Mouse (Mus musculus): ENCODE measurements around the gene Dcpp1. TPM values are rescaled to one million over a fixed set of nuclear protein-coding genes. Genes with fewer than 3 reads are reported as not detected.
"Not testable (repeated sequence)": the region's sequence is repeated elsewhere in the genome, so short reads cannot be mapped to it uniquely, and the experiment has no call there.

The Dcpp1 gene
- polyA plus RNA-seq, 2 experiments = not detected

- H3K9me3 ChIP-seq (ENCODE audit: control insufficient read depth, low read length) = no peaks in the 10 kb centered on the region
- H3K4me3 ChIP-seq (ENCODE audit: insufficient read depth in 1 of 2, low read depth in 2 of 2, low read length in 2 of 2) = no peak overlapping the region
- H3K4me2 ChIP-seq (ENCODE audit: low read depth) = no peak overlapping the region
- no peaks in the 10 kb centered on the region for H3K36me3 ChIP-seq (replicated peaks; ENCODE audit: control insufficient read depth, insufficient read depth, low read depth)
- no peaks in the 10 kb centered on the region for H3K27me3 ChIP-seq (ENCODE audit: control insufficient read depth, insufficient read depth, low read length)
- no peak for DNase-seq (ENCODE audit: low read depth in 3 of 3, low spot score in 3 of 3)
- WGBS (ENCODE audit: insufficient replicate concordance) = 34% methylated on average over 8 of the region's 8 CpGs
- no peak overlapping the region for H3K27ac ChIP-seq
- TF ChIP-seq CTCF (IDR thresholded peaks at IDR 0.05; ENCODE audit: low read depth) (peak; percentile 80), EP300 (IDR thresholded peaks at IDR 0.05; ENCODE audit: low read depth) (no peak)
- ATAC-seq (ENCODE audit: insufficient read depth) = no peak
- no peak overlapping the region for H3K9ac ChIP-seq (replicated peaks)
- H3K4me1 ChIP-seq (replicated peaks; ENCODE audit: control insufficient read depth in 2 of 2, insufficient read depth in 2 of 2, low read length in 1 of 2) = no peaks in the 10 kb centered on the region
Observed at GRCm38 (mm10) chr17:23873884-23874856, 6.5 kb upstream of the Dcpp1 start.

GRCm38 (mm10) chr17:23876741-23877140 lies 3.9 kb upstream of the Dcpp1 start:
- Histone ChIP-seq H3K27ac (no peak overlapping the region), H3K4me1 (replicated peaks; ENCODE audit: control insufficient read depth in 2 of 2, insufficient read depth in 2 of 2, low read length in 1 of 2) (no peaks in the 10 kb centered on the region), H3K27me3 (ENCODE audit: control insufficient read depth, insufficient read depth, low read length) (no peaks in the 10 kb centered on the region), H3K9me3 (ENCODE audit: control insufficient read depth, low read length) (no peaks in the 10 kb centered on the region), H3K36me3 (replicated peaks; ENCODE audit: control insufficient read depth, insufficient read depth, low read depth) (no peaks in the 10 kb centered on the region), H3K4me3 (ENCODE audit: insufficient read depth in 1 of 2, low read depth in 2 of 2, low read length in 2 of 2) (no peak overlapping the region), H3K4me2 (ENCODE audit: low read depth) (no peak overlapping the region), H3K9ac (replicated peaks) (no peak overlapping the region)
- TF ChIP-seq CTCF (IDR thresholded peaks at IDR 0.05; ENCODE audit: low read depth) (no peak), EP300 (IDR thresholded peaks at IDR 0.05; ENCODE audit: low read depth) (no peak)
- no peak for DNase-seq (ENCODE audit: low read depth in 3 of 3, low spot score in 3 of 3)
- ATAC-seq (ENCODE audit: insufficient read depth) = no peak
- 40% methylated on average over 3 of the region's 3 CpGs for WGBS (ENCODE audit: insufficient replicate concordance)

- no peaks in the 10 kb centered on the region for H3K27me3 ChIP-seq (ENCODE audit: control insufficient read depth, insufficient read depth, low read length)
- H3K4me3 ChIP-seq (ENCODE audit: insufficient read depth in 1 of 2, low read depth in 2 of 2, low read length in 2 of 2) = no peak overlapping the region
- WGBS (ENCODE audit: insufficient replicate concordance) = 81% methylated on average over 2 of the region's 2 CpGs
- no peaks in the 10 kb centered on the region for H3K9me3 ChIP-seq (ENCODE audit: control insufficient read depth, low read length)
- ATAC-seq (ENCODE audit: insufficient read depth) (no peak), DNase-seq (ENCODE audit: low read depth in 3 of 3, low spot score in 3 of 3) (no peak)
- TF ChIP-seq EP300 (IDR thresholded peaks at IDR 0.05; ENCODE audit: low read depth) (no peak), CTCF (IDR thresholded peaks at IDR 0.05; ENCODE audit: low read depth) (no peak)
- H3K27ac ChIP-seq = no peak overlapping the region
- H3K9ac ChIP-seq (replicated peaks) = no peak overlapping the region
- H3K4me2 ChIP-seq (ENCODE audit: low read depth) = no peak overlapping the region
- no peaks in the 10 kb centered on the region for H3K36me3 ChIP-seq (replicated peaks; ENCODE audit: control insufficient read depth, insufficient read depth, low read depth)
- H3K4me1 ChIP-seq (replicated peaks; ENCODE audit: control insufficient read depth in 2 of 2, insufficient read depth in 2 of 2, low read length in 1 of 2) = no peaks in the 10 kb centered on the region
Observed at GRCm38 (mm10) chr17:23877166-23877565, 3.5 kb upstream of the Dcpp1 start.

- not testable (repeated sequence) for H3K4me3 ChIP-seq (ENCODE audit: insufficient read depth in 1 of 2, low read depth in 2 of 2, low read length in 2 of 2); H3K27me3 ChIP-seq (ENCODE audit: control insufficient read depth, insufficient read depth, low read length); H3K9ac ChIP-seq (replicated peaks); ATAC-seq (ENCODE audit: insufficient read depth); H3K4me1 ChIP-seq (replicated peaks; ENCODE audit: control insufficient read depth in 2 of 2, insufficient read depth in 2 of 2, low read length in 1 of 2); H3K27ac ChIP-seq; H3K9me3 ChIP-seq (ENCODE audit: control insufficient read depth, low read length); DNase-seq (ENCODE audit: low read depth in 3 of 3, low spot score in 3 of 3); H3K36me3 ChIP-seq (replicated peaks; ENCODE audit: control insufficient read depth, insufficient read depth, low read depth); H3K4me2 ChIP-seq (ENCODE audit: low read depth)
- WGBS (ENCODE audit: insufficient replicate concordance) = 46% methylated on average over 4 of the region's 4 CpGs
Observed at GRCm38 (mm10) chr17:23917158-23917557, 36.5 kb downstream of the Dcpp1 start, which contains the start of gene Dcpp3. Gene Dcpp3 (plus strand): TSS chr17:23917458.

GRCm38 (mm10) chr17:23924531-23925007 lies 43.9 kb downstream of the Dcpp1 start:
- TF ChIP-seq CTCF (IDR thresholded peaks at IDR 0.05; ENCODE audit: low read depth) (peak; percentile 20; the same call in 1 of the 2 replicates), EP300 (IDR thresholded peaks at IDR 0.05; ENCODE audit: low read depth) (no peak)
- Histone ChIP-seq H3K27ac (no peak overlapping the region), H3K9ac (replicated peaks) (no peak overlapping the region; the same call in 1 of the 2 replicates), H3K4me1 (replicated peaks; ENCODE audit: control insufficient read depth in 2 of 2, insufficient read depth in 2 of 2, low read length in 1 of 2) (peaks cover 0 to 8% of the 10 kb centered on the region in 2 experiments; a peak in 1 of 4 replicates), H3K36me3 (replicated peaks; ENCODE audit: control insufficient read depth, insufficient read depth, low read depth) (no peaks in the 10 kb centered on the region), H3K4me2 (ENCODE audit: low read depth) (peak overlapping the region; percentile 68), H3K27me3 (ENCODE audit: control insufficient read depth, insufficient read depth, low read length) (no peaks in the 10 kb centered on the region), H3K4me3 (ENCODE audit: insufficient read depth in 1 of 2, low read depth in 2 of 2, low read length in 2 of 2) (peak overlapping the region; percentile 48 to 75), H3K9me3 (ENCODE audit: control insufficient read depth, low read length) (no peaks in the 10 kb centered on the region)
- WGBS (ENCODE audit: insufficient replicate concordance) = under 1% methylated on average over 29 of the region's 29 CpGs
- peak; percentile 96 for ATAC-seq (ENCODE audit: insufficient read depth)
- peak; percentile 60 to 68 (median 64) for DNase-seq (ENCODE audit: low read depth in 3 of 3, low spot score in 3 of 3)
